Mouse (Mus musculus): ENCODE measurements around the gene Pla2g2e.

- TF ChIP-seq POLR2A (IDR thresholded peaks at IDR 0.05; ENCODE audit: insufficient read depth, low read length) (no peak), CTCF (IDR thresholded peaks at IDR 0.05; ENCODE audit: low read depth, low read length) (peak; percentile 98), EP300 (IDR thresholded peaks at IDR 0.05; ENCODE audit: insufficient read depth, low read depth, low read length) (0 out of 2 replicates have a peak, but pooled peaks have one; percentile 44)
These were observed 26.3 kb upstream of the Pla2g2e start for GRCm38 (mm10) chr4:138851463-138851862.
